Mouse (Mus musculus): Measurements from ENCODE around the gene Rreb1. TPM values are rescaled to one million over a fixed set of nuclear protein-coding genes. Genes with fewer than 3 reads are reported as not detected.

The Rreb1 gene
- total and polyA plus RNA-seq, 3 experiments, result 8.1 to 34.0 TPM; not detected in 1

DNA sequence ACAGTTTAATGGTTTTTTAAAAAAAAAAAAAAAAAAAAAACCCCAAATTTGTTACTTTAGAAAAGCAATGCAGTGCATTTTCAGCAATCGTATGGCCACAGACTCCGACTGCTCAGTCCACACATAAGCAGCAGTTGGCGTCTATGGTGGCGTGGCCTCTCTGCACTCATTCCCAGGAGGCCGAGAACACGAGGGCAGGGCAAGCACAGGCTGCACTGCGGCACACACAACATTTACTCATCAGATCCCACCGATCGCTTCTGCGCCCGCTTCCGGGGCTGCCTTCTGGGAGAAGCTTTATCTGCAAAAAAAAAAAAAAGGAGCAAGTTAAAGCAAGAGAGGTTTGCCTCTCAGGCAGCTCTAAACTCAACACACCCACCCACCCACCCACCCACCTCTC lies 201.3 kb downstream of the Rreb1 start:
- no peak overlapping the region for H3K4me3 ChIP-seq (ENCODE audit: control insufficient read depth in 1 of 2, insufficient read depth in 1 of 2, low read depth in 2 of 2, low read length in 2 of 2)
- no peak for DNase-seq (ENCODE audit: low read depth, low spot score)
- H3K9me3 ChIP-seq (replicated peaks; ENCODE audit: insufficient read depth, low read length), result no peaks in the 10 kb centered on the region
- no peaks in the 10 kb centered on the region for H3K79me2 ChIP-seq (ENCODE audit: control insufficient read depth, insufficient read depth, low read length, poor library complexity)
- no peaks in the 10 kb centered on the region for H3K4me1 ChIP-seq (ENCODE audit: control insufficient read depth in 1 of 2, insufficient read depth in 2 of 2, low read length in 2 of 2)
- TF ChIP-seq KAT2A (conservative IDR thresholded peaks at IDR 0.05; ENCODE audit: low read depth, low read length), result no peak
- TF ChIP-seq MXI1 (IDR thresholded peaks at IDR 0.05; ENCODE audit: low read depth, low read length), result no peak
- no peak for TF ChIP-seq ETS1 (IDR thresholded peaks at IDR 0.05; ENCODE audit: low read depth, low read length)
- no peak for TF ChIP-seq EP300 (IDR thresholded peaks at IDR 0.05; ENCODE audit: low read depth in 1 of 2, low read length in 2 of 2)
- no peak for TF ChIP-seq SIN3A (IDR thresholded peaks at IDR 0.05; ENCODE audit: low read length)
- no peak for TF ChIP-seq MAX (IDR thresholded peaks at IDR 0.05; ENCODE audit: low read length)
- no peak for TF ChIP-seq SMC3 (IDR thresholded peaks at IDR 0.05; ENCODE audit: low read depth, low read length)
- no peak for TF ChIP-seq TBP (IDR thresholded peaks at IDR 0.05; ENCODE audit: low read depth, low read length)
- no peak for TF ChIP-seq RCOR1 (IDR thresholded peaks at IDR 0.05; ENCODE audit: low read depth, low read length)
- no peak for TF ChIP-seq GABPA (IDR thresholded peaks at IDR 0.05; ENCODE audit: low read depth, low read length)
- no peak for TF ChIP-seq NELFE (IDR thresholded peaks at IDR 0.05; ENCODE audit: low read depth, low read length)
- no peak for TF ChIP-seq USF2 (IDR thresholded peaks at IDR 0.05; ENCODE audit: borderline replicate concordance in 1 of 2, insufficient read depth in 1 of 2, low read depth in 1 of 2, low read length in 2 of 2)
- no peak for TF ChIP-seq POLR2A (IDR thresholded peaks at IDR 0.05; ENCODE audit: control insufficient read depth in 1 of 2, insufficient read depth in 1 of 2, low read depth in 1 of 2, low read length in 2 of 2, poor library complexity in 1 of 2)
- no peak overlapping the region for H3K27ac ChIP-seq (ENCODE audit: control insufficient read depth, low read depth, low read length)
- H3K27me3 ChIP-seq (ENCODE audit: control insufficient read depth in 1 of 2, insufficient read depth in 2 of 2, low read length in 2 of 2), result no peaks in the 10 kb centered on the region
- no peak overlapping the region for H3K9ac ChIP-seq (ENCODE audit: control insufficient read depth, low read depth, low read length, poor library complexity, severe bottlenecking)
- H3K36me3 ChIP-seq (ENCODE audit: control insufficient read depth in 1 of 2, insufficient read depth in 2 of 2, low read length in 2 of 2), result peaks cover 0 to 68% of the 10 kb centered on the region in 2 experiments; a peak in 3 of 4 replicates

DNA sequence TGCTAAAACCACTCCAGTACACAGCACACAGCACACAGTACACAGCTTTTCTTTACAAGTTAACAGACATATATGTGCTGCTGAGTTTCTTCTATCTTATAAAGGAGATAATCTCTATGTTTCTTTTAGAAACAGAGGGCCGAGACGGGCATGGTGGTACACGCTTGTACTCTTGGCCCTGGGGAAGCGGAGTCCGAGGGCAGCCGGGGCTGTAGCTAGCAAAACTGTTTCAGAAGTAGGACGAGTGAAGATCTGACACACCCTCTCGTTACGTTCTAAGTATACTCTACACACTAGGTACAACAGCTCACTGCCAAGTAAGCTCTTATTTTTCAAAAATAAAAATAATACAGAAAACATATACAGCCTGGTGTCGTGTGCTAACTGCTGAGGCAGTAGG lies 202.1 kb downstream of the Rreb1 start:
- DNase-seq (ENCODE audit: low read depth, low spot score), result no peak
- Histone ChIP-seq H3K9ac (ENCODE audit: control insufficient read depth, low read depth, low read length, poor library complexity, severe bottlenecking) (no peak overlapping the region), H3K4me3 (ENCODE audit: control insufficient read depth in 1 of 2, insufficient read depth in 1 of 2, low read depth in 2 of 2, low read length in 2 of 2) (no peak overlapping the region), H3K4me1 (ENCODE audit: control insufficient read depth in 1 of 2, insufficient read depth in 2 of 2, low read length in 2 of 2) (no peaks in the 10 kb centered on the region), H3K9me3 (replicated peaks; ENCODE audit: insufficient read depth, low read length) (no peaks in the 10 kb centered on the region), H3K27me3 (ENCODE audit: control insufficient read depth in 1 of 2, insufficient read depth in 2 of 2, low read length in 2 of 2) (no peaks in the 10 kb centered on the region), H3K36me3 (ENCODE audit: control insufficient read depth in 1 of 2, insufficient read depth in 2 of 2, low read length in 2 of 2) (peaks cover 0 to 76% of the 10 kb centered on the region in 2 experiments; a peak in 3 of 4 replicates), H3K79me2 (ENCODE audit: control insufficient read depth, insufficient read depth, low read length, poor library complexity) (no peaks in the 10 kb centered on the region), H3K27ac (ENCODE audit: control insufficient read depth, low read depth, low read length) (no peak overlapping the region)
- no peak for TF ChIP-seq MAZ (IDR thresholded peaks at IDR 0.05; ENCODE audit: low read depth, low read length)
- no peak for TF ChIP-seq ELF1 (IDR thresholded peaks at IDR 0.05; ENCODE audit: low read depth, low read length)
- TF ChIP-seq NRF1 (IDR thresholded peaks at IDR 0.05; ENCODE audit: insufficient read depth, low read depth, low read length, poor library complexity, severe bottlenecking), result no peak
- no peak for TF ChIP-seq RAD21 (IDR thresholded peaks at IDR 0.05; ENCODE audit: low read depth, low read length)
- TF ChIP-seq TCF12 (IDR thresholded peaks at IDR 0.05; ENCODE audit: low read depth, low read length), result no peak
- TF ChIP-seq TAL1 (IDR thresholded peaks at IDR 0.05; ENCODE audit: low read length), result no peak
- no peak for TF ChIP-seq HCFC1 (IDR thresholded peaks at IDR 0.05; ENCODE audit: low read depth, low read length)
- no peak for TF ChIP-seq POLR2A (IDR thresholded peaks at IDR 0.05; ENCODE audit: control insufficient read depth in 1 of 2, insufficient read depth in 1 of 2, low read depth in 1 of 2, low read length in 2 of 2, poor library complexity in 1 of 2)
- no peak for TF ChIP-seq MAFK (IDR thresholded peaks at IDR 0.05; ENCODE audit: borderline replicate concordance, low read depth, low read length)
- TF ChIP-seq CTCF (IDR thresholded peaks at IDR 0.05 in 2 of 3, conservative IDR thresholded peaks at IDR 0.05 in 1 of 3; ENCODE audit: control insufficient read depth in 1 of 3, insufficient read depth in 1 of 3, low read depth in 2 of 3, low read length in 3 of 3, poor library complexity in 1 of 3, severe bottlenecking in 1 of 3), result no peak
- no peak for TF ChIP-seq CHD2 (IDR thresholded peaks at IDR 0.05; ENCODE audit: low read length)
- TF ChIP-seq EP300 (IDR thresholded peaks at IDR 0.05; ENCODE audit: low read depth in 1 of 2, low read length in 2 of 2), result no peak
- no peak for TF ChIP-seq USF2 (IDR thresholded peaks at IDR 0.05; ENCODE audit: borderline replicate concordance in 1 of 2, insufficient read depth in 1 of 2, low read depth in 1 of 2, low read length in 2 of 2)
